Mouse (Mus musculus) stomach, embryonic 15.5 days (tissue): Measurements from ENCODE around the gene Zfp105. TPM values are rescaled to one million over a fixed set of nuclear protein-coding genes. Genes with fewer than 3 reads are reported as not detected.

ENCODE experiments used
- ATAC-seq: fragments of 200-750 bp; cut with Nextera tagmentation; 2 replicates; pipeline ENCODE4 v1.8.0; 2017; ENCODE audit warnings: low read depth, moderate number of reproducible peaks, moderate TSS enrichment; ENCODE audit not compliant: insufficient read depth, low FRiP score
- H3K27ac ChIP-seq: fragments of 300-500 bp; sonication (generic); 2 replicates; pipeline ENCODE4 v1.5.1; 2015; ENCODE audit warnings: mild to moderate bottlenecking, inconsistent platforms
- H3K27me3 ChIP-seq: fragments of 300-500 bp; sonication (generic); replicated peaks from 2 replicates; pipeline ENCODE4 v1.6.1; 2015; ENCODE audit warnings: inconsistent platforms
- H3K36me3 ChIP-seq: fragments of 300-500 bp; sonication (generic); 2 replicates; pipeline ENCODE4 v1.6.1; 2015; ENCODE audit warnings: inconsistent platforms
- H3K4me1 ChIP-seq: fragments of 300-500 bp; sonication (generic); 2 replicates; pipeline ENCODE4 v1.6.1; 2015; ENCODE audit warnings: inconsistent platforms
- H3K4me2 ChIP-seq: fragments of 300-500 bp; sonication (generic); 2 replicates; pipeline ENCODE4 v1.6.1; 2015; ENCODE audit warnings: mild to moderate bottlenecking, inconsistent platforms
- H3K4me3 ChIP-seq: fragments of 300-500 bp; sonication (generic); replicated peaks from 2 replicates; pipeline ENCODE4 v1.5.1; 2015; ENCODE audit warnings: inconsistent platforms
- H3K9ac ChIP-seq: fragments of 300-500 bp; sonication (generic); 2 replicates; pipeline ENCODE4 v1.6.1; 2015; ENCODE audit warnings: inconsistent platforms
- H3K9me3 ChIP-seq: fragments of 300-500 bp; sonication (generic); 2 replicates; pipeline ENCODE4 v1.6.1; 2016; ENCODE audit warnings: inconsistent platforms
- WGBS: fragments of 180-500 bp; shearing (Covaris S2); methylation state at CpG from one replicate; pipeline ENCODE4 v1.1.7; 2015; 5-methylcytosine and 5-hydroxymethylcytosine counted together
- polyA plus RNA-seq: library from polyadenylated mRNA; unstranded; fragments of >200 nt; fragmentation: Nextera tagmentation; extraction: Ambion mirVana; gene quantifications from 2 replicates; pipeline ENCODE4 v1.2.1, GENCODE M21; 2015

Zfp105 gene
- polyA plus RNA-seq, result 15.0 and 15.1 TPM in 2 replicates

GRCm38 (mm10) chr9:122922936-122923381 is at the start of gene Zfp105:
Gene Zfp105 (plus strand): TSS chr9:122923072.
- Histone ChIP-seq H3K4me1 (peaks cover 3% of the 10 kb centered on the region; the same call in 1 of the 2 replicates), H3K9ac (peak within 1 kb of the TSS; percentile 80), H3K27me3 (no peaks in the 10 kb centered on the region), H3K27ac (peak within 1 kb of the TSS; percentile 70), H3K4me3 (peak within 1 kb of the TSS; percentile 75), H3K9me3 (no peaks in the 10 kb centered on the region), H3K4me2 (peak within 1 kb of the TSS; percentile 71), H3K36me3 (peaks cover 27% of the 10 kb centered on the region)
- ATAC-seq, result peak; percentile 93
- under 1% methylated on average over 43 of the region's 43 CpGs for WGBS

GRCm38 (mm10) chr9:122874653-122875052 is 48.2 kb upstream of the Zfp105 start:
- Histone ChIP-seq H3K36me3 (no peaks in the 10 kb centered on the region), H3K4me2 (no peak overlapping the region), H3K9me3 (no peaks in the 10 kb centered on the region), H3K27me3 (no peaks in the 10 kb centered on the region), H3K4me3 (no peak overlapping the region), H3K9ac (no peak overlapping the region), H3K27ac (no peak overlapping the region), H3K4me1 (no peaks in the 10 kb centered on the region)
- WGBS, result 65% methylated on average over 1 of the region's 1 CpGs
- no peak for ATAC-seq

- Histone ChIP-seq H3K36me3 (no peaks in the 10 kb centered on the region), H3K9ac (no peak overlapping the region), H3K27ac (no peak overlapping the region), H3K9me3 (no peaks in the 10 kb centered on the region), H3K4me3 (no peak overlapping the region), H3K4me2 (no peak overlapping the region), H3K4me1 (no peaks in the 10 kb centered on the region), H3K27me3 (no peaks in the 10 kb centered on the region)
- ATAC-seq, result peak; percentile 43; the same call in 1 of the 2 replicates
- WGBS, result 82% methylated on average over 2 of the region's 2 CpGs
Measured at GRCm38 (mm10) chr9:122875145-122875544, 47.7 kb upstream of the Zfp105 start.

- H3K27ac ChIP-seq, result no peak within 1 kb of the TSS
- no peak for ATAC-seq
Measured at GRCm38 (mm10) chr9:122885385-122885784, 37.5 kb upstream of the Zfp105 start, which contains the start of gene Zkscan7. Gene Zkscan7 (plus strand): TSS chr9:122885685.

GRCm38 (mm10) chr9:122886372-122887179 is 36.3 kb upstream of the Zfp105 start:
- ATAC-seq, result peak; percentile 76
- Histone ChIP-seq H3K4me1 (no peaks in the 10 kb centered on the region), H3K36me3 (no peaks in the 10 kb centered on the region), H3K9me3 (no peaks in the 10 kb centered on the region), H3K27me3 (no peaks in the 10 kb centered on the region), H3K4me2 (peak overlapping the region; percentile 72), H3K4me3 (peak overlapping the region; percentile 67), H3K27ac (peak overlapping the region; percentile 16; the same call in 1 of the 2 replicates), H3K9ac (peak overlapping the region; percentile 77)
- 6% methylated on average over 54 of the region's 54 CpGs for WGBS

More at GRCm38 (mm10) chr9:122885385-122885784, 37.5 kb upstream of the Zfp105 start, which contains the start of gene Zkscan7:
- Histone ChIP-seq H3K27me3 (no peaks in the 10 kb centered on the region), H3K9me3 (no peaks in the 10 kb centered on the region), H3K36me3 (no peaks in the 10 kb centered on the region), H3K4me1 (no peaks in the 10 kb centered on the region), H3K4me3 (peak within 1 kb of the TSS; percentile 67), H3K9ac (no peak within 1 kb of the TSS), H3K4me2 (peak within 1 kb of the TSS; percentile 72)
- WGBS, result 85% methylated on average over 3 of the region's 3 CpGs

- no peak overlapping the region for H3K9ac ChIP-seq
- 84% methylated on average over 2 of the region's 2 CpGs for WGBS
- no peak overlapping the region for H3K4me2 ChIP-seq
- 0 out of 2 replicates have a peak, but pooled peaks cover under 1% of the 10 kb centered on the region for H3K36me3 ChIP-seq
- H3K27me3 ChIP-seq, result no peaks in the 10 kb centered on the region
- H3K27ac ChIP-seq, result no peak overlapping the region
- H3K4me1 ChIP-seq, result no peaks in the 10 kb centered on the region
- H3K4me3 ChIP-seq, result no peak overlapping the region
- ATAC-seq, result no peak
- H3K9me3 ChIP-seq, result no peaks in the 10 kb centered on the region
Measured at GRCm38 (mm10) chr9:122901047-122901446, 21.8 kb upstream of the Zfp105 start.

GRCm38 (mm10) chr9:122902717-122903535 is 19.9 kb upstream of the Zfp105 start:
- Histone ChIP-seq H3K4me2 (peak overlapping the region; percentile 77), H3K4me1 (no peaks in the 10 kb centered on the region), H3K9ac (peak overlapping the region; percentile 32; the same call in 1 of the 2 replicates), H3K4me3 (peak overlapping the region; percentile 53), H3K27ac (no peak overlapping the region), H3K9me3 (no peaks in the 10 kb centered on the region), H3K36me3 (no peaks in the 10 kb centered on the region), H3K27me3 (no peaks in the 10 kb centered on the region)
- WGBS, result 16% methylated on average over 32 of the region's 32 CpGs
- ATAC-seq, result peak; percentile 86

GRCm38 (mm10) chr9:122922436-122922835 is 436 bp upstream of the Zfp105 start:
- Histone ChIP-seq H3K27ac (no peak overlapping the region), H3K4me2 (peak overlapping the region; percentile 71), H3K9ac (no peak overlapping the region), H3K4me1 (peaks cover 3% of the 10 kb centered on the region; the same call in 1 of the 2 replicates), H3K36me3 (peaks cover 24% of the 10 kb centered on the region), H3K27me3 (no peaks in the 10 kb centered on the region), H3K4me3 (peak overlapping the region; percentile 75), H3K9me3 (no peaks in the 10 kb centered on the region)
- ATAC-seq, result no peak
- WGBS, result 27% methylated on average over 3 of the region's 3 CpGs

GRCm38 (mm10) chr9:122928915-122929314 is 6.0 kb downstream of the Zfp105 start:
- Histone ChIP-seq H3K36me3 (peaks cover 65% of the 10 kb centered on the region), H3K4me2 (no peak overlapping the region), H3K9me3 (no peaks in the 10 kb centered on the region), H3K27ac (no peak overlapping the region), H3K4me3 (no peak overlapping the region), H3K9ac (no peak overlapping the region), H3K27me3 (no peaks in the 10 kb centered on the region), H3K4me1 (peaks cover under 1% of the 10 kb centered on the region; the same call in 1 of the 2 replicates)
- WGBS, result 89% methylated on average over 3 of the region's 3 CpGs
- no peak for ATAC-seq

- peak within 1 kb of the TSS; percentile 65 for H3K9ac ChIP-seq
- H3K9me3 ChIP-seq, result no peaks in the 10 kb centered on the region
- peak within 1 kb of the TSS; percentile 81 for H3K4me3 ChIP-seq
- H3K36me3 ChIP-seq, result no peaks in the 10 kb centered on the region
- no peaks in the 10 kb centered on the region for H3K27me3 ChIP-seq
- 0 out of 2 replicates have a peak, but pooled peaks cover 6% of the 10 kb centered on the region for H3K4me1 ChIP-seq
- H3K27ac ChIP-seq, result peak within 1 kb of the TSS; percentile 77
- peak within 1 kb of the TSS; percentile 72 for H3K4me2 ChIP-seq
- under 1% methylated on average over 64 of the region's 64 CpGs for WGBS
- ATAC-seq, result peak; percentile 95
Measured at GRCm38 (mm10) chr9:122950643-122951475, 28.0 kb downstream of the Zfp105 start, which contains the start of the genes 1110059G10Rik and Kif15. Gene 1110059G10Rik (minus strand): TSS chr9:122951000. Gene Kif15 (plus strand): TSS chr9:122951046.
